Mouse (Mus musculus) intestine, postnatal 0 days (tissue): ENCODE measurements around the gene Shisa8. TPM values are rescaled to one million over a fixed set of nuclear protein-coding genes. Genes with fewer than 3 reads are reported as not detected.

Source experiments
- ATAC-seq: fragments of 200-750 bp; cut with Nextera tagmentation; 2 replicates; pipeline ENCODE4 v1.8.0; 2017; ENCODE audit warnings: mild to moderate bottlenecking, moderate TSS enrichment, moderate library complexity
- H3K27ac ChIP-seq: fragments of 300-500 bp; sonication (generic); 2 replicates; pipeline ENCODE4 v1.5.1; 2014; ENCODE audit warnings: mild to moderate bottlenecking, low read depth, low read length, moderate library complexity
- H3K27me3 ChIP-seq: fragments of 300-500 bp; sonication (generic); replicated peaks from 2 replicates; pipeline ENCODE4 v1.6.1; 2014; ENCODE audit warnings: low read length, mixed read lengths; ENCODE audit not compliant: control insufficient read depth, insufficient read depth
- H3K36me3 ChIP-seq: fragments of 300-500 bp; sonication (generic); 2 replicates; pipeline ENCODE4 v1.6.1; 2014; ENCODE audit warnings: mild to moderate bottlenecking, moderate library complexity; ENCODE audit not compliant: control insufficient read depth, insufficient read depth
- H3K4me1 ChIP-seq: fragments of 300-500 bp; sonication (generic); replicated peaks from 2 replicates; pipeline ENCODE4 v1.6.1; 2014; ENCODE audit warnings: antibody characterized with exemption, low read length, mixed read lengths; ENCODE audit not compliant: control insufficient read depth, insufficient read depth
- H3K4me2 ChIP-seq: fragments of 300-500 bp; sonication (generic); replicated peaks from 2 replicates; pipeline ENCODE4 v1.6.1; 2014; ENCODE audit warnings: low read depth, mild to moderate bottlenecking, moderate library complexity
- H3K4me3 ChIP-seq: fragments of 300-500 bp; sonication (generic); 2 replicates; pipeline ENCODE4 v1.5.1; 2014; ENCODE audit warnings: low read depth, low read length
- H3K9ac ChIP-seq: fragments of 300-500 bp; sonication (generic); 2 replicates; pipeline ENCODE4 v1.6.1; 2014; ENCODE audit warnings: mild to moderate bottlenecking, low read depth, low read length
- H3K9me3 ChIP-seq: fragments of 300-500 bp; sonication (generic); 2 replicates; pipeline ENCODE4 v1.6.1; 2016; ENCODE audit warnings: mixed run types; ENCODE audit not compliant: control insufficient read depth
- CTCF ChIP-seq: sonication (generic); IDR thresholded peaks from 2 replicates; pipeline ENCODE4 v1.5.1; 2016; ENCODE audit warnings: low read depth, mild to moderate bottlenecking, control low read depth, antibody characterized with exemption, moderate library complexity
- WGBS: fragments of 180-500 bp; shearing (Covaris S2); extraction: QIAGEN DNeasy Blood & Tissue Kit; methylation state at CpG from one replicate; pipeline ENCODE4 v1.1.7; 2014; 5-methylcytosine and 5-hydroxymethylcytosine counted together
- polyA plus RNA-seq: library from polyadenylated mRNA; unstranded; fragments of >200 nt; fragmentation: Nextera tagmentation; extraction: Ambion mirVana; gene quantifications from 2 replicates; pipeline ENCODE4 v1.2.1, GENCODE M21; 2015

Shisa8 gene
- not detected in 2 replicates for polyA plus RNA-seq

GRCm38 (mm10) chr15:82212752-82213063 lies at the start of gene Shisa8:
Gene Shisa8, minus strand, starts transcription at chr15:82212815.
- TF ChIP-seq CTCF, result no peak
- no peaks in the 10 kb centered on the region for H3K9me3 ChIP-seq
- H3K4me2 ChIP-seq, result peak within 1 kb of the TSS; percentile 70
- H3K27ac ChIP-seq, result no peak within 1 kb of the TSS
- whole genome bisulfite sequencing, result under 1% methylated on average over 24 of the region's 34 CpGs
- H3K4me3 ChIP-seq, result peak within 1 kb of the TSS; percentile 40
- no peak within 1 kb of the TSS for H3K9ac ChIP-seq
- H3K36me3 ChIP-seq, result no peaks in the 10 kb centered on the region
- H3K27me3 ChIP-seq, result peaks cover 71% of the 10 kb centered on the region
- ATAC-seq, result no peak
- no peaks in the 10 kb centered on the region for H3K4me1 ChIP-seq

GRCm38 (mm10) chr15:82259510-82259909 lies 46.9 kb upstream of the Shisa8 start:
- Histone ChIP-seq H3K4me2 (no peak overlapping the region), H3K27me3 (0 out of 2 replicates have a peak, but pooled peaks cover 13% of the 10 kb centered on the region), H3K9ac (no peak overlapping the region), H3K9me3 (no peaks in the 10 kb centered on the region), H3K27ac (no peak overlapping the region), H3K4me3 (no peak overlapping the region), H3K36me3 (no peaks in the 10 kb centered on the region), H3K4me1 (no peaks in the 10 kb centered on the region)
- ATAC-seq, result no peak
- 13% methylated on average over 16 of the region's 16 CpGs for WGBS
- TF ChIP-seq CTCF, result peak; percentile 99

- no peak overlapping the region for H3K27ac ChIP-seq
- TF ChIP-seq CTCF, result no peak
- no peaks in the 10 kb centered on the region for H3K36me3 ChIP-seq
- H3K4me2 ChIP-seq, result no peak overlapping the region
- no peaks in the 10 kb centered on the region for H3K4me1 ChIP-seq
- H3K9me3 ChIP-seq, result no peaks in the 10 kb centered on the region
- no peak for ATAC-seq
- H3K9ac ChIP-seq, result no peak overlapping the region
- no peak overlapping the region for H3K4me3 ChIP-seq
- 30% methylated on average over 10 of the region's 10 CpGs for WGBS
- 0 out of 2 replicates have a peak, but pooled peaks cover 13% of the 10 kb centered on the region for H3K27me3 ChIP-seq
Observed at GRCm38 (mm10) chr15:82255944-82256383, 43.3 kb upstream of the Shisa8 start.

GRCm38 (mm10) chr15:82255248-82255647 lies 42.6 kb upstream of the Shisa8 start:
- TF ChIP-seq CTCF, result peak; percentile 45
- Histone ChIP-seq H3K27ac (no peak overlapping the region), H3K36me3 (no peaks in the 10 kb centered on the region), H3K9ac (no peak overlapping the region), H3K9me3 (no peaks in the 10 kb centered on the region), H3K4me3 (no peak overlapping the region), H3K4me1 (no peaks in the 10 kb centered on the region), H3K4me2 (no peak overlapping the region), H3K27me3 (0 out of 2 replicates have a peak, but pooled peaks cover 13% of the 10 kb centered on the region)
- 42% methylated on average over 4 of the region's 4 CpGs for WGBS
- ATAC-seq, result no peak

- TF ChIP-seq CTCF, result no peak
- Histone ChIP-seq H3K9ac (no peak within 1 kb of the TSS), H3K27ac (no peak within 1 kb of the TSS), H3K27me3 (0 out of 2 replicates have a peak, but pooled peaks cover 10% of the 10 kb centered on the region), H3K4me3 (no peak within 1 kb of the TSS), H3K36me3 (no peaks in the 10 kb centered on the region), H3K4me1 (no peaks in the 10 kb centered on the region), H3K9me3 (no peaks in the 10 kb centered on the region), H3K4me2 (no peak within 1 kb of the TSS)
- ATAC-seq, result 0 out of 2 replicates have a peak, but pooled peaks have one; percentile 30
- WGBS, result 68% methylated on average over 6 of the region's 6 CpGs
Observed at GRCm38 (mm10) chr15:82252097-82252496, 39.5 kb upstream of the Shisa8 start, which contains the start of gene 1500009C09Rik. Gene 1500009C09Rik, plus strand, starts transcription at chr15:82252397.

GRCm38 (mm10) chr15:82251579-82251978 lies 39.0 kb upstream of the Shisa8 start:
- 94% methylated on average over 3 of the region's 3 CpGs for WGBS
- H3K4me2 ChIP-seq, result no peak overlapping the region
- peak; percentile 49 for TF ChIP-seq CTCF
- no peak overlapping the region for H3K27ac ChIP-seq
- H3K36me3 ChIP-seq, result no peaks in the 10 kb centered on the region
- no peaks in the 10 kb centered on the region for H3K4me1 ChIP-seq
- H3K4me3 ChIP-seq, result no peak overlapping the region
- ATAC-seq, result no peak
- 0 out of 2 replicates have a peak, but pooled peaks cover 7% of the 10 kb centered on the region for H3K27me3 ChIP-seq
- no peak overlapping the region for H3K9ac ChIP-seq
- no peaks in the 10 kb centered on the region for H3K9me3 ChIP-seq
